Comparison of ENCODE assay signal across 29 mouse cellular contexts in genomic region chr6:86658501-86658900, GRCm38 (mm10). TPM values are rescaled to one million over a fixed set of nuclear protein-coding genes. Genes with fewer than 3 reads are reported as not detected.
"Had no signal": no experiment of that assay in that cellular context is flagged by ENCODE, and none has a peak within 500 bp of the region (broad histone marks: within the 10 kb centered on the region; RNA-seq: fewer than 3 reads in every experiment).

No protein-coding gene starts in this region.

- H3K9me3 ChIP-seq: embryonic facial prominence, embryonic 10.5 days; embryonic facial prominence, embryonic 12.5 days; embryonic facial prominence, embryonic 13.5 days; embryonic facial prominence, embryonic 15.5 days; forebrain, embryonic 10.5 days; forebrain, embryonic 12.5 days; forebrain, embryonic 13.5 days; forebrain, embryonic 15.5 days had no signal

- H3K27ac ChIP-seq: embryonic facial prominence, embryonic 10.5 days; embryonic facial prominence, embryonic 12.5 days; embryonic facial prominence, embryonic 13.5 days; embryonic facial prominence, embryonic 15.5 days; forebrain, embryonic 10.5 days; forebrain, embryonic 12.5 days; forebrain, embryonic 13.5 days; forebrain, embryonic 15.5 days; gastrocnemius, adult 2 months; heart, adult 2 months had no signal

- DNase-seq: cerebellum, adult 2 months; cerebellum, adult 8-10 months; cerebellum, adult 9-10 months; cerebellum, adult 9-11 months; cerebellum, postnatal 10 days; cerebellum, postnatal 14 days; cerebellum, postnatal 25 days; cerebellum, postnatal 36 days; embryo, embryonic 11 days; forebrain, postnatal 0 days; gastrocnemius, adult 2 months; gastrocnemius, postnatal 10 days; gastrocnemius, postnatal 14 days; gastrocnemius, postnatal 25 days; gastrocnemius, postnatal 36 days; heart, adult 11 months; heart, adult 18-20 months; heart, adult 2 months had no signal

- ATAC-seq: forebrain, embryonic 13.5 days; forebrain, embryonic 14.5 days; forebrain, embryonic 15.5 days; forebrain, embryonic 16.5 days; forebrain, postnatal 0 days had no signal

- H3K27me3 ChIP-seq: embryonic facial prominence, embryonic 12.5 days; embryonic facial prominence, embryonic 13.5 days; embryonic facial prominence, embryonic 15.5 days; forebrain, embryonic 12.5 days; forebrain, embryonic 13.5 days; forebrain, embryonic 15.5 days had no signal

- H3K4me2 ChIP-seq: embryonic facial prominence, embryonic 12.5 days; embryonic facial prominence, embryonic 13.5 days; embryonic facial prominence, embryonic 15.5 days; forebrain, embryonic 12.5 days; forebrain, embryonic 13.5 days; forebrain, embryonic 15.5 days had no signal

- H3K4me1 ChIP-seq: embryonic facial prominence, embryonic 10.5 days; embryonic facial prominence, embryonic 12.5 days; embryonic facial prominence, embryonic 13.5 days; forebrain, embryonic 10.5 days; forebrain, embryonic 12.5 days; forebrain, embryonic 13.5 days; forebrain, embryonic 15.5 days had no signal

- H3K9ac ChIP-seq: embryonic facial prominence, embryonic 12.5 days; embryonic facial prominence, embryonic 13.5 days; embryonic facial prominence, embryonic 15.5 days; forebrain, embryonic 12.5 days; forebrain, embryonic 13.5 days; forebrain, embryonic 15.5 days; forebrain, postnatal 0 days had no signal

- H3K4me3 ChIP-seq: embryonic facial prominence, embryonic 10.5 days; embryonic facial prominence, embryonic 12.5 days; embryonic facial prominence, embryonic 13.5 days; embryonic facial prominence, embryonic 15.5 days; erythroblast, embryonic 14.5 days; forebrain, embryonic 10.5 days; forebrain, embryonic 12.5 days; forebrain, embryonic 13.5 days; forebrain, embryonic 15.5 days; gastrocnemius, adult 2 months; heart, adult 2 months had no signal

RNA-seq across cellular contexts. Expression of gene Asprv1, which starts 30.5 kb away (rescaled TPM):
- polyA plus RNA-seq: erythroblast, embryonic 14.5 days had no signal
